In the genomic region with DNA sequence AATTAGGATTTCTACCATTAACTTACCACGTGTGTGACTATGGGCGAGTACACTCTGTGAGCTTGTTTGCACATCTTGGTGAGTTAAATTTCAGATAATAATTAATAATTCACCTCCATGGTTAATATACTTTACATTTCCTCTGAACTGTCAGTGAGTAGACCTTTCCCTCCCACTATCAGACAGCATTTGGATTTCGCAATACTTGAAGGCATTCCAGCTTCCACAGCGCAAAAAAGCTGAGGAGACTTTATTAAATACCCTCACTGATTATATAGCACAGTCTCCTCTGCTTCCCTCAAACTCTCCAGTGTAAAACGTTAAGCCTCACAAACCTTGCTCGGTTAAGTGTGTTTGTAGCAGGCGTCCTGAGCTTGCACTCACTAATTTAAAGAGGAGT, we compare ENCODE assay signal across 18 mouse cellular contexts.
DNase-seq lines count a peak whose midpoint lies in the region; ATAC-seq and TF ChIP-seq lines count a peak whose summit lies in the region.
"Had no signal": no experiment of that assay in that cellular context is flagged by ENCODE, and none has a peak within 500 bp of the region (broad histone marks: within the 10 kb centered on the region; RNA-seq: fewer than 3 reads in every experiment).

No protein-coding gene starts in this region.

- H3K4me2 ChIP-seq in kidney, embryonic 15.5 days: no peak overlapping the region
- H3K4me2 ChIP-seq in myocyte (ENCODE audit: low read depth): no peak overlapping the region
- H3K4me2 ChIP-seq: forebrain, embryonic 15.5 days; hindbrain, embryonic 12.5 days had no signal

- no peak for TF ChIP-seq POLR2A in myocyte (IDR thresholded peaks at IDR 0.05; ENCODE audit: insufficient read length, low read depth)

- intact Hi-C loops in gastrocnemius, adult 2 months (cut with DNase I): no loop called here
- intact Hi-C loops in left cerebral cortex, postnatal 36 days (cut with DNase I): no loop called here

- H3K4me3 ChIP-seq in gastrocnemius, adult 2 months: no peak overlapping the region
- H3K4me3 ChIP-seq in kidney, embryonic 15.5 days (replicated peaks): no peak overlapping the region
- no peak overlapping the region for H3K4me3 ChIP-seq in myocyte
- H3K4me3 ChIP-seq: erythroblast, embryonic 14.5 days; forebrain, embryonic 15.5 days; hindbrain, embryonic 12.5 days; left cerebral cortex, adult 2 months; megakaryocyte, embryonic 14.5 days had no signal

- no peak for TF ChIP-seq CTCF in gastrocnemius, adult 2 months (IDR thresholded peaks at IDR 0.05)

- no peaks in the 10 kb centered on the region for H3K36me3 ChIP-seq in kidney, embryonic 15.5 days
- no peaks in the 10 kb centered on the region for H3K36me3 ChIP-seq in myocyte (ENCODE audit: control insufficient read depth, insufficient read depth)
- H3K36me3 ChIP-seq: forebrain, embryonic 15.5 days; hindbrain, embryonic 12.5 days had no signal

- no peak for ATAC-seq in kidney, embryonic 15.5 days (replicated peaks; ENCODE audit: low FRiP score)
- ATAC-seq: forebrain, embryonic 15.5 days; inflammation-experienced regulatory T-cells, adult 6 months; midbrain, embryonic 16.5 days had no signal

- no peaks in the 10 kb centered on the region for H3K27me3 ChIP-seq in kidney, embryonic 15.5 days
- H3K27me3 ChIP-seq in myocyte (ENCODE audit: control insufficient read depth, insufficient read depth, insufficient read length): no peaks in the 10 kb centered on the region
- H3K27me3 ChIP-seq: forebrain, embryonic 15.5 days; hindbrain, embryonic 12.5 days; megakaryocyte, embryonic 14.5 days had no signal

- no peaks in the 10 kb centered on the region for H3K9me3 ChIP-seq in kidney, embryonic 15.5 days (replicated peaks)
- H3K9me3 ChIP-seq: forebrain, embryonic 15.5 days; hindbrain, embryonic 12.5 days; megakaryocyte, embryonic 14.5 days had no signal

- no peak overlapping the region for H3K9ac ChIP-seq in kidney, embryonic 15.5 days
- H3K9ac ChIP-seq: forebrain, embryonic 15.5 days; hindbrain, embryonic 12.5 days; liver, embryonic 14.5 days had no signal

- no peak overlapping the region for H3ac ChIP-seq in myocyte (ENCODE audit: control insufficient read depth, insufficient read length)

- no peak overlapping the region; the same call in 1 of the 2 replicates for H3K27ac ChIP-seq in gastrocnemius, adult 2 months
- no peak overlapping the region for H3K27ac ChIP-seq in kidney, embryonic 15.5 days
- H3K27ac ChIP-seq: forebrain, embryonic 15.5 days; hindbrain, embryonic 12.5 days; left cerebral cortex, adult 2 months; liver, embryonic 14.5 days had no signal

- H3K4me1 ChIP-seq in kidney, embryonic 15.5 days: no peaks in the 10 kb centered on the region
- H3K4me1 ChIP-seq: forebrain, embryonic 15.5 days; hindbrain, embryonic 12.5 days had no signal

- H3K79me2 ChIP-seq in myocyte (ENCODE audit: control insufficient read depth, insufficient read depth): no peaks in the 10 kb centered on the region

- 79% methylated on average over 7 of the region's 7 CpGs for WGBS in kidney, embryonic 15.5 days

- peak; percentile 31 for DNase-seq in gastrocnemius, adult 2 months
- no peak for DNase-seq in gastrocnemius, postnatal 4 days (ENCODE audit: low spot score in 2 of 2)
- DNase-seq in kidney, postnatal 36 days: peak; percentile 15 to 28
- peak; percentile 21 for DNase-seq in adipocyte (ENCODE audit: low spot score)
- DNase-seq in left cerebral cortex, postnatal 36 days (ENCODE audit: low spot score in 2 of 2): no peak
- DNase-seq: cerebellum, adult 18-20 months; heart, adult 11 months; thymus, postnatal 36 days had no signal

TF ChIP-seq in myocyte, 11 proteins besides CTCF, POLR2A, EP300 and RAD21:
- TF ChIP-seq TCF3 (IDR thresholded peaks at IDR 0.05; ENCODE audit: insufficient read length, low read depth) (no peak), CEBPB (IDR thresholded peaks at IDR 0.05; ENCODE audit: insufficient read depth, poor library complexity, severe bottlenecking) (peak; percentile 80), USF1 (IDR thresholded peaks at IDR 0.05; ENCODE audit: low read depth) (no peak), MYOD1 (IDR thresholded peaks at IDR 0.05; ENCODE audit: control insufficient read depth in 1 of 3, insufficient read length in 2 of 3, low read depth in 2 of 3) (no peak), POLR2AphosphoS2 (IDR thresholded peaks at IDR 0.05; ENCODE audit: insufficient read length, low read depth) (no peak), MYOG (IDR thresholded peaks at IDR 0.05; ENCODE audit: control insufficient read depth in 1 of 3, insufficient read depth in 1 of 3, insufficient read length in 2 of 3, low read depth in 2 of 3) (no peak)

Comparison
In these comparisons a context has a peak if more than half of its experiments do, and no peak if none do; other contexts are left out.
1. DNase-seq: peak in gastrocnemius, adult 2 months (single experiment), kidney, postnatal 36 days (2 of 2) and adipocyte (single experiment); none in gastrocnemius, postnatal 4 days (0 of 2) and left cerebral cortex, postnatal 36 days (0 of 2).